Mouse (Mus musculus) ovary, postnatal 36 days (tissue): ENCODE data around the gene Slc35d2.
"Not testable (repeated sequence)": the region's sequence is repeated elsewhere in the genome, so short reads cannot be mapped to it uniquely, and the experiment has no call there.

ENCODE experiments used
- DNase-seq: peaks from one replicate; pipeline ENCODE4 v3.0.0; 2022; ENCODE audit warnings: low spot score, mixed read lengths

Gene Slc35d2

DNA sequence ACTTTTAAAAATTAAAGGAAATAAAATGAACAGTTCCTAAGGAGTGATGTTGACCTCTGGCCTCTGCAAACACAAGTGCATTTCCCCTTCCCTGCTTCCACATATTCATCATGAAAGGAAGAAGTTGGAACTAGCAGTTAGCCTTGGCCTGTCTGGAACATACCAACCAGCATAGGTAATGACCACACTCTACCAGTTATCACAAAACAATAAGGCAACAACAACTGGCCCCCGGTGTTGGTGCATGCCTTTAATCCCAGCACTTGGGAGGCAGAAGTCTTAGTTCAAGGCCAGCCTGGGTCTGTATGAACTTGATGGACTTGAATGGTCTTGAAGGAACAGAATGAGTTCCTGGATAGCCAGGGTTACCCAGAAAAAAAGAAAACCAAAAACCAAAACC is 18.7 kb downstream of the Slc35d2 start:
- DNase-seq: no peak

DNA sequence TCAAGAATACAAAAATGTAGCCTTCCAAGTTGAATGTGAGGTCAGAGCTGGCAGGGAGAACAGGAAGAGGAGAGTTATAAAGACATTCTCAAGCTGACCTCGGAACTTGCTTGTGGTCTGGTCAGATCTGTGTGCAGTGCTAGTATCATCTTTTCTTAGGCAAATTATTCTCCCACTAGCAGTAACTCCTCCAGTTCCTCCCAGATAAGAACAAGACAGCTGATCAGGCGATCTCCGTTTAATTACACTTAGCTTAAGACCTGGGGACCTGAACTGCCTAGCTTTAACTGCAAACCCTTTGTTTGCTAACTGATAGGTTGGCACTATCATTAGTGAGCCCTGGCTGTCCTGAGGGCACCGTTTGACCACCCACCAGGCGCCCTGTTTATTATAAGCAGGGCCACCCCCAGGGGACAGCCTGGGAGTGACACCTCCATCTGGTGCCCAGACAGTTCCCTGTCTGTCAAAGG is 20.8 kb downstream of the Slc35d2 start:
- no peak for DNase-seq

DNA sequence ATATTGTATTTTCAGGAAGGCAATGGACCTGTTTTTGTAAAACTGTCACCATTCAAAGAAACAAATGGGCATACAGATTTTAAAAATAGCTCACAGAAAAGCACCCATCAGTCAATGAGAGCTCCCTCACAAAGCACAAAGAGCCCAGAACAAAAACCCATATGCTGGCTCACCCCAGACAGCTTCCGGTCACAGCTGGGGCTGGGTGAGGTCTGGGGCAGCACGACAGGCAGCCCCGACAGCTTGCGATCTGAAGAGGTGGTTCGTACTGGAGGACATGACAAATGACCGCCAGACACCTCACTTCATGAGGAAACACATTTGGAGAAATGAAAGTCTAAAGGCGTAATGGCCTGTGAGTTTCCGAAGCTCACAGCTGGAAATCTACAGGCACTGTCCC is 21.6 kb downstream of the Slc35d2 start:
- DNase-seq: no peak

DNA sequence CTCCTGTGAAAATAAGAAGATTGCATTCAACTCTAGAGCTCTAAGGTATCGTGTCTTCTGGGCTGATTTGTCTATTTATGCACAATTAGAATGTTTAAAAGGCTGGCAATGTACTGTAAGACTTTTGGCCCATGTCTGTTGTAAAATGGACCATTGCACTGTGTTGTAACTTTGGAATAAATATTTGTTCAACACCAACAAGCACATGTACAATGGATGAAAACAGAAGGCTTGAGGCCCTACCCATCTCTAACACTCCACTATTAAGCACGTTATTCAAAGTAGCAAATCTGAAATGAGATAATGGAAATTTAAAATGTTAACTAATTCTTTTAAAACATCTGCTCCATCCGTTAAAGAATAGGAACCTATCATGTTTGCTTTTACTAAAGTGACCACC is 22.1 kb downstream of the Slc35d2 start:
- DNase-seq: no peak

DNA sequence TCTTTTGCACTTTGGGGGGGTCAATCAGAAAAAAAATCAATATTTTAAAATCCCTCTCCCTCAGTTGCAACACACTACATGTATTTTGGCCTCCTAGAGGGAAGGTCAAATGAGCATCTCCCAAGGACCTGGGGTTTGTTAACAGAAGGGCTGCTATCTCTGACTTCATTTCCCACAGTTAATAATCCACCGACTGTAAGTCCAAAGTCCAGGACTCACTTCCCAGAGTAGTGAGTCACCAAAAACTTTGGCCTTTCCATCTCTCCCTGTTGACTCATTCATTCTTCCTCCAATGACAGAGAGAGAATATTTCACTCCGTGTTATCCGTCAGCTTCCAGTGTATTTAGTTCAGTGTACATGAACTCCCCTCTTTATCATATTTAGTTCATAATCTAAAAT is 23.5 kb downstream of the Slc35d2 start:
- no peak for DNase-seq

DNA sequence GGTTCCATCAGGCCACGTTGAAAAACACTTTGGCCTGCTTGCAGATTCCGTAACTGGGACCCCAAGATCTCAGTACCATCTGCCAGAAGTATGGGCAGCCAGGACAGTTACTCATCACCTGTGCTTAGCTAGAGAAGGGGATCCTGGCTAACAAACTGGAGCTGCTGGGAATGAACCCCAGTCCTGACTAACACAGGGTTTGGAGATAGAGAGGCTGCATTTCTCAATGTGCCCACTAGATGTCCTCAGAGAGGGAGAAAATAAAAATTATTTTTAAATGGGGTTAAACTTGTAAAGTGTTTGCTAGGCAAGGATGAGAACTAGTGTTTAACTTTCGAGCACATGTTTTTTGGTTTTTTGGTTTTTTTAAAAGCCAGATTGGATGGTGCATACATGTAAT is 29.0 kb downstream of the Slc35d2 start:
- no peak for DNase-seq

DNA sequence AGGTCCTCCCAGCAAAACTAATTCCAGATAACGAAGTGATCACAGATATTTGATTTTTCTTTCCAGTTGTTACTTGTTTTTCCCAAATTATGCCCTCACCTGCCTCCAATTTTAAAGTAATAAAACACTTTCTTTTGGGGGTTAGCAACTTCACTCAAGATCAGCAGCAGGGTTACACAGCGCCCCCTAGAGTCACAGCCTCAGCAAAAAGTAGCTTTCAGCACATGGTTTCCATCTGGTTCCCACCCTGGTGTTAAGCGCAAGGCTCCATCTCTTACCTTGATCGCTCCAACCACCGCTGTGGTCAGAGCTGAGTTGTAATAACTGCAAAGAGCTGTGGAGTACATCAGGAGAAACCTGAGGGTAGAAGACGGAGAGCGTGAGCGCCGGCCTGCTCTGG is 30.2 kb downstream of the Slc35d2 start:
- no peak for DNase-seq

DNA sequence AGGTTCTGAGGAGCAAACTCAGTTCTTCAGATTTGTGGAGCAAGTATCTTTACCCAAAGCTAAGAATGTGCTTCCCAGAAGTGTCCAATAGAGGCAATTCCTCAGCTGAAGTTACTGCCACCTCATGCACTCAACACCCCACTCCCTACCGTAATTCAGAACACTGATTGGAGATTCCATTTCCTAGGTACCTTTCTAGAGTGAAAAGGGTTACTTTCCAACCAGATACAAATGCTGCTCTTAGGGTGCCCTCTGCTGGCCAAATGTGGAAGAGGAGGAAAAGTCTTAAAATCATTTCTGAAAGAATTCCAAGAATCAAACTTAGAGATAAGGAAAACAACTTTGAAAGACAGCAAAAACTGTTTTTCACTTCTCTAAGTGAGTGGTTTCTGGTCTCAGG is 35.8 kb downstream of the Slc35d2 start:
- DNase-seq: peak; percentile 69

DNA sequence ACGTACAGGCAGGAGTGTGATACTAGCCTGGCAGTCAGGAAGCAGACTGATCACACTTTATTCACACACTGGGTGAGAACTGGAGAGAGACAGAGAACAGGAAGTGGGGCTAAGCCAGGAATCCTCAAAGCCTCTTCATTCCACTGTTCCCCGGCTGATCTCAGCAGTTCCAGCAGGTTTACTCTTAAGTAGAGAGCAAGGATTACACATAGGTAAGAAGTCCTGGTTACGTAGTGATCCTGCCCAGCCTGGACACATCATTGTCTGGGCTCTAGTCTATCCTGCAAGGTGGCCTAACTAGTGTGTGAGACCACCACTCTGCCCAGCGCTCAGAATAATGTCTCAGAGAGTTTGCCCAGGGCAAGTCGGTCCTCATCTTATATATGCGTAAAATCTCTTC is 36.4 kb downstream of the Slc35d2 start:
- DNase-seq: no peak

DNA sequence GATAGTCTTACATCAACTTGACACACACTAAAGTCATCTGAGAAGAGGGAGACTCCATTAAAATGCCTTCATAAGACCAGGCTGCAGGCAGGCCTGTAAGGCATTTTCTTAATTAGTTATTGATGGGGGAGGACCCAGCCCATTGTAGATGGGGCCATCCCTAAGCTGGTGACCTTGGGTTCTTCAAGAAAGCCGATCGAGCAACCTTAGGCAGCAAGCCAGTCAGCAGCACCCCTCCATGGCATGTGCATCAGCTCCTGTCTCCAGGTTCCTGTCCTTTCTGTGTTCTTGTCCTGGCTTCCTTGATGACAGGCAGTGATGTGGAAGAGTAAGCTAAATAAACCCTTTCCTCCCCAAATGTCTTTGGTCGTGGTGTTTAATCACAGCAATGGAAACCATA is 37.0 kb downstream of the Slc35d2 start:
- DNase-seq: no peak

DNA sequence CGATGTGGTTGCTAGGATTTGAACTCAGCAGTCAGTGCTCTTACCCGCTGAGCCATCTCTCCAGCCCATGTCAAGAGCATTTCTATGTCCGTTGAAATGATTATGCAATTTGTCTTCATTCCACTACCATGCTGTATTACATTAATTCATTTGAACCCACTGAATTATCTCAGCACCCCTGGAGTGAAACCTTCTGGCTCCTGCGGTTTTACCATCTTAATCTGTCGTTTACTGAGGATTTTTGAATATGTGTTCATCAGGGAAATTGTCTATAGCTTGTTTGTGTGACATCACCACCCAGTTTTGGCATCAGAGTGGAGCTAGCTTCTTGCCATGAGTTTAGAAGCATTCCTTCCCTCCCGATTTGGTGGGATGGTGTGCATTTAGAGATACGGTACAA is 38.2 kb downstream of the Slc35d2 start:
- no peak for DNase-seq

DNA sequence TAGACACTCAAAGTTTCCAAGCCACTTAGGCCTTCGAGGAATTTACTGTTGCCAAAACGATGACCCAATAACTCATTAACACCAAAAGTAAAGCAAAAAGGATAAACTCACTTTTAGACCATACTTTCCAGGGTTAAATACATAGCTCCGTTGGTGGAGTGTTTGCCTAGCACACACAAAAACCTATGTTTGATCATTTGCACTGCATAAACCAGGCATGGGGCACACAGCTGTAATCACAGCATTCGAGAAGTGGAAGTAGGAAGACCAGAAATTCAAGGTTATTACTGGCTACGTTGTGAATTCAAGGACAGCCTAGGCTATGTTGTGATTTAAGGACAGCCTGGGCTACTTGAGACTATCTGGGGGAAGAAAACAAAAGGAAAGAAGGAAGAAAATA is 38.9 kb downstream of the Slc35d2 start:
- DNase-seq: no peak

DNA sequence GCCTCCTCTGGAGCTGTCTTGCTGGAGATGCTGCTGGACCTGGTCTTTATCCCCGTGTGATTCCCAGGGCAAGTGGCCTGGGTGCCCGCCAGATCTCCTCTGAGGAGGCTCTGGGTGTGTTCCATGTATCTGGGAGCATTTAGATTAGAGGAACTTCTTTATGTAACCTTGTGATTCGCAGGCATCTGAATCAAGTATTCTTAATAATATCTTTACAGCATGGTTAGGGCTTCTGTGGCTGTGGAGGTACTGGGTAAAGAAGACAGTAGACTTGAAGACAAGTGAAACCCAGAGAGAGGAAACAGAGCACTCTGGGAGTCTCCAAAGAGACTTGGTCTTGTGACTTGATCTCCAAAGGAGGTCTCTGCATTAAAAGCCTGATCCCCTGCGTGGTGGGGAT is 40.0 kb downstream of the Slc35d2 start, which contains the start of gene Hsd17b3:
Gene Hsd17b3 (minus strand): TSS at position 101 of the 400 bp plus-strand sequence.
- DNase-seq: no peak

DNA sequence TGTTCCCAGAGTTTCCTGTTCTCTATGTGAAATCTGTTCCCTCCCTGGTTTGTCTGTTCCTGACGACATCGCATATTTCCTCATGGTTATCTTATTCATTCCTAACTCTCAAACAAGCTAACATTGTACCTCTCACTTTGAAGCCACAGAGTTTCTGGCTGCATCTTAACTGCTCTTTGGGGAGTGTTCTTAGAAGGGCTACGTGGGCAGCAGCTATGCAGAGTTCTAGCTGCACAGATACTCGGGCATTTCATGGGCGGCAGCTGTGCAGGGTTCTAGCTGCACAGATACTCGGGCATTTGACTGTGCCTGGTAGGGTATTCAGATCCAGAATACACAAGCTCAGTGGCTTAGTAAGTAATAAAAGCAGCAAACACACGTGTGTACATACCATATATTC is 41.1 kb downstream of the Slc35d2 start:
- no peak for DNase-seq

DNA sequence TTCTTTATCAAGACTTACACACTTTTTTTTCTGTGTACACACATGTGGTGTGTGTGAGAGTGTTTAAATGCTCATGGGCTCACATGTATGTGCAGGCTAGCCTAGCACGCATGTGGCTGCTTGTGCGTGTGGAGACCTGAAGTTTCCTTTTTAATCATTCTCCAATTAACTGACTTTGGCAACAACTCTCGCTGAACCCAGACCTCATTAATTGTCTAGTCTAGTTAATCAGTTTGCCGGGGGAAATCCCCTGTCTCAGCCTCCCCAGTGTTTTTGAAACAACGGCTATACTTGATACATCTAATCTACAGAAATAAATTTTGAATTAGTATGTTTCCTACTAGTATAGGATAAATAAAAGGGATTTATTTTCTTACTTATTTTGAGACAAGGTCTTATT is 43.1 kb downstream of the Slc35d2 start:
- DNase-seq: no peak

DNA sequence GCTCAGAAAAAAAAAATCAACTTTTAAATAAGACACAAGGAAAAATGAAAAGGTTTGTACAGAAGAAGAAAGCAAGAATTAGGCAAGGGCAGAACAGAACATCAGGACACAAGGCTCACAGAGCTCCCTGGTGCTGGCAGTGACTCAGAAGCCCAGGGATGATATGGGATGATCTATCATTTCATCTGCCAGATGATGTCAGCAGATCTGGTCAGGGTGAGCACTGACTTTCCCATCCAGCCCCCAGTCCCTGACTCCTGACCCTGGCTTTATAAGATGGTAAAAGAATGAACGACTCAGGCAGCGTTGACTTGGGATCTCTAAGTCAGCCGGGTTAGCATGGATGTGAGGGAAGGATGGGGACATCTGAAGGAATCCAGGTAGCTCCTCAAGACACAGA is 45.8 kb downstream of the Slc35d2 start:
- DNase-seq: no peak

DNA sequence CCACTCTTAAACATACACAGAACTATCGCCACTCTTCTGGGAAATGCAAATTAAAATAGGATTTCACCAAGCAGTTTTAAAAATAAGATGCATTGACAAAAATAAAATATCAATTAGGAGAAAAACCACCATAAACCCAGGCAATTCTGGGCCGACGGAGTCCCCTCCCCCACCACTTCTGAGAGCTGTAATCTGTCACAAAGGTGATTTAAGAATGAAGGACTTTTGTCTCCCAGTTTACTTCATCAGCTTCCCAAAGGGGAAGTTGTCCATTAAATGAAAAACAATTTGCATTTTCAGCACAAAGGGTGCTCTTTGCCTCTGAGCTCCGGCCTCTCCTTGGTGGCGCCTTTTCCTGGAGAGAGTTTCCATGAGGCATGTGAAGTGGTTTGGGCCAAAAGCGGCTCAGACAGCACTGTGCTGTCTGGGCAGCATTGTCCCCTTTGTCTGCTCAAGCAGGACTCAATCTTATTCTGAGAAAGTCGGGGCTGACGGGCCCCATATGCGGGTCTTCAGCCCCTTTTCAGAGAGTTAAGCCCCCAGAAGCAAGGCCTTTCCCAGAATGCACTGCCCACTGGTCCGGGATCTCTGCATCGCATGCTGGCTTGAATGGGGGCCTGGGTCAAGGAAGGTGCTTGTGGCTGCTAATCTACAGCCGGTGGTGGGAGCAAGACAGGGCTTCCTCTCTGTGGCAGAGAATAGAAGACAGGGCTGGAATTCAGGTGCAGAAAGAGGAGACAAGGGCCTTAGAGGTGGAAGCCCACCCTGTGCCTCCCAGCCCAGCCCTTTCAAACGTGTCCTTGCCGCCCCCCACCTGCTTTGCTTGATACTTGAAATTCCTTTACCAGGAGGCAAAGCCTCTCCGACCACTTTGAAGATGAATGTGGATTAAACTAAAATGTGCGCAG is 47.9 kb downstream of the Slc35d2 start:
- no peak for DNase-seq

DNA sequence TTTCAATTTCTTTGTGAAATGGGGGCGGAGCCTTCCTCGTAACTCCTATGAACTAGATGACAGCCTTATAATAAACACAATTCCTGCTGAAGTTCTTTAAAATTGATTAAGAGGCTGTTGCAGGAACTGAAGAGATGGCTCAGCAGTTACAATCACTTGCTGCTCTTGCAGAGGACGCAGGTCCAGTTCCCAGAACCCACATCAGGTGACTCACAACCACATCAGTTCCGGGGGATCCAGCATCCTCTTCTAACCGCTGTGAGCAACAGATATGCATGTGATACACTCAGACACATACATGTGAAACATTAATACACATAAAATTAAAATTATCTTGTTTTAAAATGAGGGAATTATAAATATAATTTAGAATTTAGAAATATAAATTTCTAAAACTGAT is 51.6 kb downstream of the Slc35d2 start:
- no peak for DNase-seq

DNA sequence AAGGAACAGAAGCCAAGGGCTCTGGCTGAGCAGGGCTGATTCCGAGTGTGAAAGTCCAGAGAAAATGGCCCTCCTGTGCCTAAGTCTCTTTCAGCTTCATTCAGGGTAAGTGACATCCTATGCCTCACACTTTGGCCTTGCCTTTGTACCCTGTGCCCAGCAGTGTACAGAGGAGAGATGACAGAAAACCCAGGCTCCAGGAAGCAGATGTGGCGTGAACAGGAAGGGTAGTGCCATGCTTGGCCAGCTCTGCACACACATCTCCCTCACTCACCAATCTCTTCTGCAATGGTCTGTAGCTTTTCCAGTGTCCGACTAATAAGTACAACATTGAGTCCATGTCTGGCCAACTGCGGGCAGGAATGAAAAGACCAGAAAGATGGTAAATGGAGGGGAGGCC is 53.1 kb downstream of the Slc35d2 start:
- no peak for DNase-seq

DNA sequence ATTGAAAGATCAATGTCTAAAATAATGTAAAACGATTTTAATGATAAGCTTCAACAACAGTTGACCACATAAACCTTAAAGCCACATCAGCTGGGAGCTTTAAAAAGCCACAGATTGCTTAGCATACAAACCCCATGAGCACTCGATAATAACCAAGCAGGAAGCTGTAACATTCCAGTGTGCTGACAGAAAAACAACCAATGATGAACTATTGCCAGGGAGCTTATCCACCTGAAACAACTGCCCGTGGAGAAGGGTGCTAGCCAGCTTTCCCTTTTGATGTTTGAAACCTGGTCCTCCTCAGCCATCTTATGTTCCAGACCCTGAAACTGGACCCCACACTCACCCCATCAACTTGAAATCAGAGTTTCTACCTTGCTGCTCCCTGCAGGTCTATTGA is 62.5 kb downstream of the Slc35d2 start:
- DNase-seq: no peak

DNA sequence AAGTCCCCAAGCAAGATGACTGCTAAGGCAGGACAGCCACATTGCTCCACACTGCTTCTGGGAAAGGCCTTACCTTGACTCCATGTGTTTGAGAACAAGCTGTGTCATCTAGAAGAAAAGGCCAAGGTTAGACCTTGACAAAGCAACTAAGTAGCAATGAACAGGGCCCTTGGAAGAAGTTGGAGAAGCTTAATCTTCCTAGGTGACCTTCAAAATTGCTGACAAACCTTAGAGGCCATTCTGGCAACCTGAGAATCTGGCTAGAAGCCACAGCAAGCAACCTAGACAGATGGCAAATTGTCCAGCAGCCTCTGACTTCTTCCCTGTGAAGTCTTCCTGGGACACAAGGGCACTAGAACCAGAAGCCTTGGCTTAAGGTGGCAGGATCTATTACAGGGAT is 64.9 kb downstream of the Slc35d2 start:
- no peak for DNase-seq

DNA sequence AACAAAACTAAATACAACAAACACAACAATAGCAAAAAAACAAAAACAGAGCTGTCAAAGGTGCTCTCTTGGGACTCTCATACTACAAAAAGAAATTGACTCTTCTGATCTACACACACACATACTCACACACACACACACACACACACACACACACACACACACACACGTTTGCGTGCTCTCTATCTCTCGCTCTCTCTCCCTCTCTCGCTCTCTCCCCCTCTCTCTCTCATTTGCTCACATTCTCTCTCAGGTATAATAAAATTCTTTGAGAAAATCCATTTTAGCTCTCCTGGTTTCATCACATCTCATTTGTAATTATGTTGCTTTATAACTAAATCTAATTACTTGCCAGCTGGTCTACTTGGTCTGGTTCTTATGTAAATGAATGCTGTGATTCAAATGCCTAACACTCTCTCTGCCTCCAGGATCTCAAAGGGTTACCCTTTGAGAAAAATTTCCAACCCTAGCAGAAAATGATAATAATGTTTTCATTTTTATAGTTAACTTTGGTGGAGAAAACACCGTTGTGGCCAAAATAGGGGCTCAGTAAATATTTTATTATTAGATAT is 68.1 kb downstream of the Slc35d2 start:
- DNase-seq: no peak

DNA sequence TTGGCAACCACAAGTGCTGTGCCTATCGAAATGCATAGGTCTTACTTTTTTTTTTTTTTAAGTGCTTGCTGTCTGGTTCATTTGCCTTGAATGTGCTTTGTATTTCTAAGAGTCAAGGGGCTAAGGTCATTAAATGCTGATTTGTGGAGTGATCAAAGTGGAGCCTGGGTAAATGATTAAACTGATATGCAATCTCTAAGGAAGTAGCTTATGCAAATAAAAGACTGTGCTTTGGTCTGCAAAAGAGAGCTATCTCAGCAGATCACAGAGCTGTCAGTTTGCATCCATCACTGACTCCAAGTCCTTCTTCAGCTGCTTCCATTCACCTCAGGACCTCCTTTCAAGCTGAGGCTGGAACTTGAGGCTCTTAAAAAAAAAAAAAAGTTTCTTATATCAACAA is 75.2 kb downstream of the Slc35d2 start:
- no peak for DNase-seq

DNA sequence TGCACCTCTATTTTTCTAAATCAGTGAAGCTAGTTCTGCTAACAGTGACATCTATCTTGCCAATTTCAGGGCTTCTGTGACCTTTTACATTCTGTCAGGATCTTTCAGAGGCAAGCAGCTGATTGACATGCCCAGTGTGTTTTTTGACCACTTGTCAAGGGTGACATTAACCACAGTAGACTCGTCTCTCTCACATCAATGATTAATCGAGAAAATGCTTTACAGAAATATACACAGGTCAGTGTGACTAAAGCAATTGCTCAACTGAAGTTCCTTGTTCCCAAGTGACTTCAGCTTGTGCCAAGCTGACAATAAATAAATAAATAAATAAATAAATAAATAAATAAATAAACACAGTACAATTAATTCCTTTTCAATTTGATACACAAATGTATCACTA is 76.9 kb downstream of the Slc35d2 start:
- DNase-seq: not testable (repeated sequence)
